Mouse (Mus musculus): ENCODE data around the gene Gfy. TPM values are rescaled to one million over a fixed set of nuclear protein-coding genes. Genes with fewer than 3 reads are reported as not detected.
A peak's percentile ranks its signal among the peaks of the same experiment; 100 is the strongest.

Gene Gfy
- not detected in 2 replicates for polyA plus RNA-seq (2015; fragmentation: Nextera tagmentation; extraction: Ambion mirVana)

- no peak for ATAC-seq (ENCODE audit: extremely low read depth, insufficient number of reproducible peaks, low FRiP score, low TSS enrichment)
- Histone ChIP-seq H3K4me2 (no peak within 1 kb of the TSS), H3K9me3 (no peaks in the 10 kb centered on the region), H3K4me3 (no peak within 1 kb of the TSS), H3K9ac (no peak within 1 kb of the TSS), H3K36me3 (no peaks in the 10 kb centered on the region), H3K4me1 (peaks cover 33% of the 10 kb centered on the region), H3K27me3 (replicated peaks) (peaks cover 100% of the 10 kb centered on the region), H3K27ac (replicated peaks) (no peak within 1 kb of the TSS)
- WGBS, result 27% methylated on average over 7 of the region's 7 CpGs
Observed at GRCm38 (mm10) chr7:45179469-45179868, at the start of gene Gfy. Gene Gfy, minus strand, starts transcription at chr7:45179569.

- no peak overlapping the region for H3K4me2 ChIP-seq
- H3K27ac ChIP-seq (replicated peaks), result no peak overlapping the region
- peaks cover 25% of the 10 kb centered on the region for H3K4me1 ChIP-seq
- no peak overlapping the region for H3K9ac ChIP-seq
- ATAC-seq (ENCODE audit: extremely low read depth, insufficient number of reproducible peaks, low FRiP score, low TSS enrichment), result no peak
- H3K27me3 ChIP-seq (replicated peaks), result no peaks in the 10 kb centered on the region
- H3K4me3 ChIP-seq, result no peak overlapping the region
- peaks cover 93% of the 10 kb centered on the region for H3K36me3 ChIP-seq
- 82% methylated on average over 8 of the region's 8 CpGs for WGBS
- H3K9me3 ChIP-seq, result no peaks in the 10 kb centered on the region
Observed at GRCm38 (mm10) chr7:45229046-45229445, 49.7 kb upstream of the Gfy start.

GRCm38 (mm10) chr7:45228548-45228947 is 49.2 kb upstream of the Gfy start:
- no peak overlapping the region for H3K9ac ChIP-seq
- H3K27me3 ChIP-seq (replicated peaks), result no peaks in the 10 kb centered on the region
- 86% methylated on average over 18 of the region's 18 CpGs for WGBS
- H3K4me3 ChIP-seq, result no peak overlapping the region
- H3K4me1 ChIP-seq, result peaks cover 20% of the 10 kb centered on the region
- H3K9me3 ChIP-seq, result no peaks in the 10 kb centered on the region
- ATAC-seq (ENCODE audit: extremely low read depth, insufficient number of reproducible peaks, low FRiP score, low TSS enrichment), result no peak
- H3K27ac ChIP-seq (replicated peaks), result no peak overlapping the region
- H3K4me2 ChIP-seq, result no peak overlapping the region
- H3K36me3 ChIP-seq, result peaks cover 94% of the 10 kb centered on the region

GRCm38 (mm10) chr7:45226421-45226820 is 47.1 kb upstream of the Gfy start:
- H3K4me1 ChIP-seq, result no peaks in the 10 kb centered on the region
- peaks cover 94% of the 10 kb centered on the region for H3K36me3 ChIP-seq
- H3K9ac ChIP-seq, result no peak overlapping the region
- H3K9me3 ChIP-seq, result no peaks in the 10 kb centered on the region
- H3K27me3 ChIP-seq (replicated peaks), result no peaks in the 10 kb centered on the region
- H3K27ac ChIP-seq (replicated peaks), result no peak overlapping the region
- no peak for ATAC-seq (ENCODE audit: extremely low read depth, insufficient number of reproducible peaks, low FRiP score, low TSS enrichment)
- H3K4me3 ChIP-seq, result no peak overlapping the region
- WGBS, result 92% methylated on average over 5 of the region's 5 CpGs
- H3K4me2 ChIP-seq, result no peak overlapping the region

- H3K36me3 ChIP-seq, result peaks cover 99% of the 10 kb centered on the region
- no peak for ATAC-seq (ENCODE audit: extremely low read depth, insufficient number of reproducible peaks, low FRiP score, low TSS enrichment)
- WGBS, result 84% methylated on average over 7 of the region's 7 CpGs
- 0 out of 2 replicates have a peak, but pooled peaks cover 3% of the 10 kb centered on the region for H3K4me1 ChIP-seq
- no peak overlapping the region for H3K9ac ChIP-seq
- no peak overlapping the region for H3K4me3 ChIP-seq
- no peaks in the 10 kb centered on the region for H3K27me3 ChIP-seq (replicated peaks)
- no peaks in the 10 kb centered on the region for H3K9me3 ChIP-seq
- H3K27ac ChIP-seq (replicated peaks), result no peak overlapping the region
- H3K4me2 ChIP-seq, result no peak overlapping the region
Observed at GRCm38 (mm10) chr7:45224826-45225225, 45.5 kb upstream of the Gfy start.

GRCm38 (mm10) chr7:45221680-45222079 is 42.3 kb upstream of the Gfy start:
- no peak overlapping the region for H3K4me2 ChIP-seq
- H3K36me3 ChIP-seq, result peaks cover 97% of the 10 kb centered on the region
- H3K9ac ChIP-seq, result no peak overlapping the region
- H3K27me3 ChIP-seq (replicated peaks), result no peaks in the 10 kb centered on the region
- no peak for ATAC-seq (ENCODE audit: extremely low read depth, insufficient number of reproducible peaks, low FRiP score, low TSS enrichment)
- peaks cover 31% of the 10 kb centered on the region for H3K4me1 ChIP-seq
- H3K4me3 ChIP-seq, result no peak overlapping the region
- no peaks in the 10 kb centered on the region for H3K9me3 ChIP-seq
- H3K27ac ChIP-seq (replicated peaks), result no peak overlapping the region
- 79% methylated on average over 2 of the region's 2 CpGs for WGBS

- peak overlapping the region; percentile 83 for H3K4me2 ChIP-seq
- peaks cover 38% of the 10 kb centered on the region for H3K4me1 ChIP-seq
- peaks cover 46% of the 10 kb centered on the region for H3K36me3 ChIP-seq
- WGBS, result 1% methylated on average over 13 of the region's 13 CpGs
- H3K4me3 ChIP-seq, result peak overlapping the region; percentile 90
- peak; percentile 67; the same call in 1 of the 2 replicates for ATAC-seq (ENCODE audit: extremely low read depth, insufficient number of reproducible peaks, low FRiP score, low TSS enrichment)
- H3K27me3 ChIP-seq (replicated peaks), result peaks cover 14% of the 10 kb centered on the region
- H3K9me3 ChIP-seq, result no peaks in the 10 kb centered on the region
- peak overlapping the region; percentile 96 for H3K27ac ChIP-seq (replicated peaks)
- H3K9ac ChIP-seq, result peak overlapping the region; percentile 99
Observed at GRCm38 (mm10) chr7:45216442-45217183, 37.2 kb upstream of the Gfy start.

GRCm38 (mm10) chr7:45215673-45216441 is 36.5 kb upstream of the Gfy start, which contains the start of gene Tead2:
Gene Tead2, plus strand, starts transcription at chr7:45215753.
- ATAC-seq (ENCODE audit: extremely low read depth, insufficient number of reproducible peaks, low FRiP score, low TSS enrichment), result peak; percentile 35; the same call in 1 of the 2 replicates
- Histone ChIP-seq H3K27ac (replicated peaks) (peak within 1 kb of the TSS; percentile 96), H3K4me3 (peak within 1 kb of the TSS; percentile 90)

GRCm38 (mm10) chr7:45213708-45214107 is 34.3 kb upstream of the Gfy start:
- H3K4me1 ChIP-seq, result peaks cover 32% of the 10 kb centered on the region
- no peak overlapping the region for H3K4me2 ChIP-seq
- H3K27ac ChIP-seq (replicated peaks), result 0 out of 2 replicates have a peak overlapping the region, but pooled peaks have one; percentile 1
- no peak overlapping the region; the same call in 1 of the 2 replicates for H3K9ac ChIP-seq
- H3K27me3 ChIP-seq (replicated peaks), result peaks cover 33% of the 10 kb centered on the region
- 68% methylated on average over 5 of the region's 5 CpGs for WGBS
- no peak for ATAC-seq (ENCODE audit: extremely low read depth, insufficient number of reproducible peaks, low FRiP score, low TSS enrichment)
- H3K9me3 ChIP-seq, result no peaks in the 10 kb centered on the region
- no peak overlapping the region for H3K4me3 ChIP-seq
- peaks cover 17% of the 10 kb centered on the region for H3K36me3 ChIP-seq

More at GRCm38 (mm10) chr7:45215673-45216441, 36.5 kb upstream of the Gfy start, which contains the start of gene Tead2:
- Histone ChIP-seq H3K4me1 (peaks cover 45% of the 10 kb centered on the region), H3K9me3 (no peaks in the 10 kb centered on the region), H3K36me3 (peaks cover 39% of the 10 kb centered on the region), H3K9ac (peak within 1 kb of the TSS; percentile 99), H3K4me2 (peak within 1 kb of the TSS; percentile 83), H3K27me3 (replicated peaks) (peaks cover 21% of the 10 kb centered on the region)
- WGBS, result 1% methylated on average over 55 of the region's 55 CpGs

GRCm38 (mm10) chr7:45212356-45212755 is 33.0 kb upstream of the Gfy start:
- WGBS, result 64% methylated on average over 7 of the region's 7 CpGs
- Histone ChIP-seq H3K27ac (replicated peaks) (no peak overlapping the region), H3K4me3 (no peak overlapping the region), H3K27me3 (replicated peaks) (peaks cover 36% of the 10 kb centered on the region), H3K4me1 (peaks cover 20% of the 10 kb centered on the region), H3K9me3 (0 out of 2 replicates have a peak, but pooled peaks cover 3% of the 10 kb centered on the region), H3K9ac (no peak overlapping the region), H3K36me3 (peaks cover 4% of the 10 kb centered on the region; the same call in 1 of the 2 replicates), H3K4me2 (no peak overlapping the region)
- ATAC-seq (ENCODE audit: extremely low read depth, insufficient number of reproducible peaks, low FRiP score, low TSS enrichment), result no peak

- H3K4me3 ChIP-seq, result peak within 1 kb of the TSS; percentile 29
- H3K36me3 ChIP-seq, result no peaks in the 10 kb centered on the region
- peaks cover 36% of the 10 kb centered on the region for H3K27me3 ChIP-seq (replicated peaks)
- peaks cover 15% of the 10 kb centered on the region for H3K4me1 ChIP-seq
- H3K9ac ChIP-seq, result peak within 1 kb of the TSS; percentile 40; the same call in 1 of the 2 replicates
- ATAC-seq (ENCODE audit: extremely low read depth, insufficient number of reproducible peaks, low FRiP score, low TSS enrichment), result no peak
- 0 out of 2 replicates have a peak, but pooled peaks cover 3% of the 10 kb centered on the region for H3K9me3 ChIP-seq
- no peak within 1 kb of the TSS for H3K27ac ChIP-seq (replicated peaks)
- WGBS, result 6% methylated on average over 17 of the region's 17 CpGs
- peak within 1 kb of the TSS; percentile 59 for H3K4me2 ChIP-seq
Observed at GRCm38 (mm10) chr7:45211851-45212251, 32.5 kb upstream of the Gfy start, which contains the start of gene Dkkl1. Gene Dkkl1, minus strand, starts transcription at chr7:45212147.

Data from heart, embryonic 13.5 days (tissue).